Mouse (Mus musculus) liver, embryonic 13.5 days (tissue): ENCODE data around the gene Kcnj5. TPM values are rescaled to one million over a fixed set of nuclear protein-coding genes. Genes with fewer than 3 reads are reported as not detected.

Source experiments
- ATAC-seq: fragments of 200-750 bp; cut with Nextera tagmentation; 2 replicates; pipeline ENCODE4 v1.8.0; 2017; ENCODE audit warnings: low read depth, mild to moderate bottlenecking, moderate number of reproducible peaks, moderate library complexity
- DNase-seq: peaks from one replicate; pipeline ENCODE4 v3.0.0; 2022
- H3K27ac ChIP-seq: fragments of 300-500 bp; sonication (generic); 2 replicates; pipeline ENCODE4 v1.5.1; 2015; ENCODE audit warnings: moderate library complexity, mild to moderate bottlenecking, inconsistent platforms
- H3K27me3 ChIP-seq: fragments of 300-500 bp; sonication (generic); 2 replicates; pipeline ENCODE4 v1.6.1; 2015; ENCODE audit warnings: mild to moderate bottlenecking, inconsistent platforms
- H3K36me3 ChIP-seq: fragments of 300-500 bp; sonication (generic); 2 replicates; pipeline ENCODE4 v1.6.1; 2015; ENCODE audit warnings: mild to moderate bottlenecking, inconsistent platforms
- H3K4me1 ChIP-seq: fragments of 300-500 bp; sonication (generic); replicated peaks from 2 replicates; pipeline ENCODE4 v1.6.1; 2015; ENCODE audit warnings: inconsistent platforms
- H3K4me2 ChIP-seq: fragments of 300-500 bp; sonication (generic); 2 replicates; pipeline ENCODE4 v1.6.1; 2015; ENCODE audit warnings: inconsistent platforms, mild to moderate bottlenecking, moderate library complexity
- H3K4me3 ChIP-seq: fragments of 300-500 bp; sonication (generic); replicated peaks from 2 replicates; pipeline ENCODE4 v1.5.1; 2015; ENCODE audit warnings: mild to moderate bottlenecking, inconsistent platforms
- H3K9ac ChIP-seq: fragments of 300-500 bp; sonication (generic); 2 replicates; pipeline ENCODE4 v1.6.1; 2015; ENCODE audit warnings: mild to moderate bottlenecking, inconsistent platforms
- H3K9me3 ChIP-seq: fragments of 300-500 bp; sonication (generic); replicated peaks from 2 replicates; pipeline ENCODE4 v1.6.1; 2016; ENCODE audit warnings: inconsistent platforms
- WGBS: fragments of 180-500 bp; shearing (Covaris S2); methylation state at CpG from one replicate; pipeline ENCODE4 v1.1.7; 2015; ENCODE audit not compliant: insufficient replicate concordance; 5-methylcytosine and 5-hydroxymethylcytosine counted together
- polyA plus RNA-seq: library from polyadenylated mRNA; unstranded; fragments of >200 nt; fragmentation: Nextera tagmentation; extraction: Ambion mirVana; gene quantifications from 2 replicates; pipeline ENCODE4 v1.2.1, GENCODE M21; 2015

Gene Kcnj5
- polyA plus RNA-seq, 1 experiment from 2014 or later: 1.9 TPM

GRCm38 (mm10) chr9:32320167-32320566 lies 24.0 kb downstream of the Kcnj5 start:
- Histone ChIP-seq H3K9me3 (no peaks in the 10 kb centered on the region), H3K4me2 (no peak overlapping the region), H3K27me3 (no peaks in the 10 kb centered on the region), H3K9ac (no peak overlapping the region), H3K36me3 (no peaks in the 10 kb centered on the region), H3K4me1 (no peaks in the 10 kb centered on the region), H3K27ac (no peak overlapping the region), H3K4me3 (no peak overlapping the region)
- no peak for ATAC-seq
- WGBS: 40% methylated on average over 3 of the region's 3 CpGs
- no peak for DNase-seq

- H3K27me3 ChIP-seq: no peaks in the 10 kb centered on the region
- no peaks in the 10 kb centered on the region for H3K36me3 ChIP-seq
- no peak overlapping the region for H3K4me3 ChIP-seq
- no peak for DNase-seq
- no peak overlapping the region for H3K4me2 ChIP-seq
- ATAC-seq: no peak
- H3K4me1 ChIP-seq: no peaks in the 10 kb centered on the region
- WGBS: 74% methylated on average over 3 of the region's 3 CpGs
- H3K9me3 ChIP-seq: no peaks in the 10 kb centered on the region
- no peak overlapping the region for H3K9ac ChIP-seq
- H3K27ac ChIP-seq: no peak overlapping the region
Observed at GRCm38 (mm10) chr9:32315999-32316398, 28.2 kb downstream of the Kcnj5 start.

DNA sequence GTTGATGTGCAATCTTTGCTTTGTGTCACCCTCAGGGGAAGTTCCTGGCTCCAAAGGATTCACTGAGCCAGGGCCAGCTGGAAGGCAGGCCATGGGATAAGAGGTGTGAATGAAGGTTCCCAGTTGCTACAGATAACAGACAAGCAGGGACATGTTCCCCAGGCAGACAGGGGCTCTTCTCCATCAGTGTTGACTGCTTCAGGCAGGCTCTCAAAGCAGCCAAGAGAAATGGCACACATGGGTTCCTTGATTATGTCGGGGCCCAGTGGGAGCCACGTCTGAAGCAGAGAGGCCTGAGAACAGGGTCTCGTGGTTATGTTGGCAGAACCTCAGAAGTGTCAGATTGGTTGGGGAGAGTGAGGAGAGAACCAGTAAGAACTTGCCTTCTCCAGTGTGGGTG lies 30.1 kb downstream of the Kcnj5 start:
- no peak overlapping the region for H3K4me3 ChIP-seq
- no peaks in the 10 kb centered on the region for H3K9me3 ChIP-seq
- no peak overlapping the region for H3K4me2 ChIP-seq
- no peaks in the 10 kb centered on the region for H3K36me3 ChIP-seq
- H3K9ac ChIP-seq: no peak overlapping the region
- 43% methylated on average over 3 of the region's 3 CpGs for WGBS
- ATAC-seq (no peak), DNase-seq (no peak)
- no peaks in the 10 kb centered on the region for H3K4me1 ChIP-seq
- no peaks in the 10 kb centered on the region for H3K27me3 ChIP-seq
- H3K27ac ChIP-seq: no peak overlapping the region

DNA sequence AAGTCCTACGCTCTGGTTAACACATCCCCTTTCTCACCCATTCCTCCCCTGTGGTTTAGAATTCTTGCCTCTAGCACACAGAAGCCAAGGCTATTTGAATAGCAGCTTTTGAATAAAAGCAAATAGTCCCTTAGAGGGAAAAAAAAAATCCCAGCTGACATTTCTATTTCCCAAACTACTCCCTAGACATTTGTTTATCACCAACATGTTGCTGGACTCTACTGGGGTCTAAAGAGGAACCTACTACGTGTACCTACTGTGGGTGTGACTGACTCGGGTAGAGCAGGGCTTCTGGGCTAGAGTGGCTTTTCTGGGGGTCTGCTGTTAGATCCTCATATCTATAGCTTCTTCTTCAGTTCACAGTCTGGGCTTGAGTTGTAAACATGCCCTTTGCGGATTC lies 31.9 kb downstream of the Kcnj5 start:
- Histone ChIP-seq H3K4me1 (no peaks in the 10 kb centered on the region), H3K9ac (no peak overlapping the region), H3K36me3 (no peaks in the 10 kb centered on the region), H3K27me3 (no peaks in the 10 kb centered on the region), H3K4me3 (no peak overlapping the region), H3K27ac (no peak overlapping the region), H3K9me3 (no peaks in the 10 kb centered on the region), H3K4me2 (no peak overlapping the region)
- no peak for ATAC-seq
- WGBS: 36% methylated on average over 4 of the region's 4 CpGs
- DNase-seq: no peak

DNA sequence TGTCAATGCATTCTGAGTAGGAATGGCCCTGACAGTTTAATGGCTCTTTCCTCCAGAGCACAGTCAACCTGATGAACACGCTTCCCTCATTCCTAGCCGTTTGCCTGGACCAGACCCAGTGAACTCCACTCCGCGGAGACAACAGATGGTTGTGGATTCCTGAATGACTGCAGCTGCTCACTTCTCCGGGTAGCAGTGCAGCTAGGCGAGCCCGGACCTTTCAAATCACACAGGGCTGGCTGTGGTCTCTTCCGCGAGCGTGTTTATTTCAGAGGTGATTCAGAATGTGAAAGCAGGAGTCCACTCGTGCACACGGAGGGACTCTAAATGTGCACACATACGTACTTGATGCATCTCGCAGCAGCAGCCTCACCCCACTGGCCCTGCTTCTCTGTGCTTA lies 32.4 kb downstream of the Kcnj5 start:
- no peak overlapping the region for H3K9ac ChIP-seq
- no peaks in the 10 kb centered on the region for H3K36me3 ChIP-seq
- H3K9me3 ChIP-seq: no peaks in the 10 kb centered on the region
- DNase-seq (no peak), ATAC-seq (no peak)
- H3K4me2 ChIP-seq: no peak overlapping the region
- no peaks in the 10 kb centered on the region for H3K27me3 ChIP-seq
- no peak overlapping the region for H3K27ac ChIP-seq
- H3K4me3 ChIP-seq: no peak overlapping the region
- H3K4me1 ChIP-seq: no peaks in the 10 kb centered on the region
- 65% methylated on average over 14 of the region's 14 CpGs for WGBS

- 71% methylated on average over 13 of the region's 13 CpGs for WGBS
- Histone ChIP-seq H3K4me1 (no peaks in the 10 kb centered on the region), H3K9me3 (no peaks in the 10 kb centered on the region), H3K36me3 (no peaks in the 10 kb centered on the region), H3K4me3 (no peak overlapping the region), H3K4me2 (no peak overlapping the region), H3K9ac (no peak overlapping the region), H3K27ac (no peak overlapping the region), H3K27me3 (no peaks in the 10 kb centered on the region)
- ATAC-seq: no peak
- DNase-seq: no peak
Observed at GRCm38 (mm10) chr9:32302501-32303150, 41.5 kb downstream of the Kcnj5 start.

- Histone ChIP-seq H3K9me3 (no peaks in the 10 kb centered on the region), H3K9ac (no peak overlapping the region), H3K4me1 (peaks cover 10% of the 10 kb centered on the region), H3K4me3 (no peak overlapping the region), H3K27me3 (no peaks in the 10 kb centered on the region), H3K27ac (no peak overlapping the region), H3K4me2 (no peak overlapping the region), H3K36me3 (no peaks in the 10 kb centered on the region)
- DNase-seq (no peak), ATAC-seq (no peak)
- 71% methylated on average over 9 of the region's 9 CpGs for WGBS
Observed at GRCm38 (mm10) chr9:32295061-32295800, 48.9 kb downstream of the Kcnj5 start.

DNA sequence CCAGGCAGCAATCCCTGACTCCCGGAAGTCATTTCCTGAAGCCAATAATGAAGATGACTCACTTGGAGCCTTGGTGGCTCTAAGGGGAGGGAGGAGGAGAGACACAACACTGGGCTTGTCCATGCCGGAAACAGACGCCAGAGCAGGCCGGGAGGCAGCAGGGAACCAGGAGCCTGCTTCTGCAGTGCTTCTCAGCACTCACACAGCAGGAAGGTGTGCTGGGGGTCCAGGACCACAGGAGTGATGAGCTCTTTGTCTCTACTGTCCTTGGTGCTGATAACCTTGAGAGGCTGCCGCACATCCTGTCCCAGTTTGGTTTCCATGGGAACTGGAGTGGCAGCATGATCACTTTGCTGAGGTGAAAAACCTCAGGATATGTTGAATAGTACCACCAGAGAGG lies 51.5 kb downstream of the Kcnj5 start:
- whole genome bisulfite sequencing: 24% methylated on average over 5 of the region's 5 CpGs
- Histone ChIP-seq H3K9me3 (no peaks in the 10 kb centered on the region), H3K27me3 (no peaks in the 10 kb centered on the region), H3K27ac (no peak overlapping the region), H3K36me3 (no peaks in the 10 kb centered on the region), H3K4me2 (no peak overlapping the region), H3K4me1 (peaks cover 10% of the 10 kb centered on the region), H3K9ac (no peak overlapping the region), H3K4me3 (no peak overlapping the region)
- ATAC-seq: no peak
- no peak for DNase-seq

DNA sequence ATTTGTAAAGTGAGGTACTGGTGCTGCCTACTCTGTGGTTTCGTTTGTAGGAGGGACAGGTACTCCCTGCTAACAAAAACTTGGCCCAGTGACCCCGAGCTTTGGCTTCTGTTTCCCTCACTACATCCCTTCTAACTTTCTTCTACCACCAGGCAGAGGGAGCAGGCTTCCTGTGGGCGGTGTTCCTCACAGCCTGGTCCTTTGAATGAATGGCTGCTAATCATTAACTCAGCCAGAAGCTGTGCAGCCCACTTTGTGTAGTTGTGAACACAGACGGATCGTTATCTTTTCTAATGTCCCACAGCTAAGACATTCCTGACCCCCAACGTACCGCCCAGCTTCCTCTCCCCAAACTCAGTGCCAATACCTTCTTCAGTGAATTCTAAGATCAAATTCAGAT lies 52.5 kb downstream of the Kcnj5 start:
- H3K27me3 ChIP-seq: no peaks in the 10 kb centered on the region
- H3K36me3 ChIP-seq: no peaks in the 10 kb centered on the region
- H3K9me3 ChIP-seq: no peaks in the 10 kb centered on the region
- peaks cover 10% of the 10 kb centered on the region for H3K4me1 ChIP-seq
- no peak overlapping the region for H3K4me3 ChIP-seq
- no peak overlapping the region for H3K27ac ChIP-seq
- no peak overlapping the region for H3K4me2 ChIP-seq
- H3K9ac ChIP-seq: no peak overlapping the region
- 14% methylated on average over 7 of the region's 7 CpGs for WGBS
- DNase-seq (no peak), ATAC-seq (peak; percentile 62; the same call in 1 of the 2 replicates)

GRCm38 (mm10) chr9:32283591-32283990 lies 60.6 kb downstream of the Kcnj5 start:
- Histone ChIP-seq H3K36me3 (no peaks in the 10 kb centered on the region), H3K4me3 (no peak overlapping the region), H3K27me3 (no peaks in the 10 kb centered on the region), H3K9ac (no peak overlapping the region), H3K4me1 (peaks cover 21% of the 10 kb centered on the region), H3K27ac (no peak overlapping the region), H3K4me2 (no peak overlapping the region), H3K9me3 (no peaks in the 10 kb centered on the region)
- DNase-seq (no peak), ATAC-seq (no peak)
- 78% methylated on average over 5 of the region's 5 CpGs for WGBS

DNA sequence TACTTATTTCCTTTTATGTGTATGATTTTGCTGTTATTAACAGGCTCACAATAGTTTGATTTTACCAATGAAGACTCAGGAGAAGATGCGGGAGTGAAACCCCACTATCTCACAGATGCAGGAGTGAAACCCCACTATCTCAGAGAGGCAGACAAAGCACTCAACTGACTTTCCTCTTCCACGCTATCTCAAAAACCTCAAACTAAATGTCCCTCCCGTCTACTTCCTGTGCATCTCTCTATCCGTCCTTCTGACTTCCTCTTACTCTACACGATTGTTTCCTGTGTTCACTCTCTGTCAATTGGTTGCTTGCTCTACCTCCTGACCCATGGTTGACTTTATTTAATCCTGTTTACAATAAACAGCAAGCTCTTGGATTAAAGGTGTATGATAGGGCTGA lies 63.7 kb downstream of the Kcnj5 start:
- WGBS: 7% methylated on average over 5 of the region's 5 CpGs
- no peaks in the 10 kb centered on the region for H3K36me3 ChIP-seq
- no peak overlapping the region for H3K4me2 ChIP-seq
- DNase-seq (peak; percentile 31), ATAC-seq (peak; percentile 81)
- H3K27ac ChIP-seq: no peak overlapping the region
- H3K4me3 ChIP-seq: no peak overlapping the region
- no peaks in the 10 kb centered on the region for H3K27me3 ChIP-seq
- no peaks in the 10 kb centered on the region for H3K9me3 ChIP-seq
- H3K4me1 ChIP-seq: peaks cover 24% of the 10 kb centered on the region
- no peak overlapping the region for H3K9ac ChIP-seq

DNA sequence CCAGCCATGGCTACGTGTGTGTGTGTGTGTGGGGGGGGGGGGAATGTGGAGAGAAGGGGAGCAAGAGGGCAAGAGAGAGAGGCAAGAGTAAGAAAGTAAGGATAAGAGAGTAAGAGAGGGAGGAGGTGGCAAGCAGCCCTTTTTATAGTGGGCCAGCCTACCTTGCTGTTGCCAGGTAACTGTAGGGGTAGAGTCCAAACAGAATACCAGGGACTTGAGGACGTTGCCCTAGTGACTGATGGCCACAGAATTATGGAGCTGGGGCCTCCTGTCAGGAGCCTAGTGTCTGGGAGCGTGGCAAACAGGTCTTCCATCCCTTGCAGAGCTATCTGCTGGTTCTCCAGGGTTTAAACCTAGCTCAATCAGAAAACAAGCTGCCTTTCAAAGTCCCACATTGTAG lies 64.4 kb downstream of the Kcnj5 start:
- Histone ChIP-seq H3K4me3 (no peak overlapping the region), H3K9me3 (no peaks in the 10 kb centered on the region), H3K4me2 (no peak overlapping the region), H3K36me3 (no peaks in the 10 kb centered on the region), H3K27me3 (no peaks in the 10 kb centered on the region), H3K27ac (peak overlapping the region; percentile 48), H3K4me1 (peaks cover 24% of the 10 kb centered on the region), H3K9ac (no peak overlapping the region)
- WGBS: 27% methylated on average over 3 of the region's 3 CpGs
- DNase-seq: no peak
- no peak for ATAC-seq
